Mouse (Mus musculus): Measurements from ENCODE around the gene Zfp382.
"Not testable (repeated sequence)": the region's sequence is repeated elsewhere in the genome, so short reads cannot be mapped to it uniquely, and the experiment has no call there.

Zfp382 gene

DNA sequence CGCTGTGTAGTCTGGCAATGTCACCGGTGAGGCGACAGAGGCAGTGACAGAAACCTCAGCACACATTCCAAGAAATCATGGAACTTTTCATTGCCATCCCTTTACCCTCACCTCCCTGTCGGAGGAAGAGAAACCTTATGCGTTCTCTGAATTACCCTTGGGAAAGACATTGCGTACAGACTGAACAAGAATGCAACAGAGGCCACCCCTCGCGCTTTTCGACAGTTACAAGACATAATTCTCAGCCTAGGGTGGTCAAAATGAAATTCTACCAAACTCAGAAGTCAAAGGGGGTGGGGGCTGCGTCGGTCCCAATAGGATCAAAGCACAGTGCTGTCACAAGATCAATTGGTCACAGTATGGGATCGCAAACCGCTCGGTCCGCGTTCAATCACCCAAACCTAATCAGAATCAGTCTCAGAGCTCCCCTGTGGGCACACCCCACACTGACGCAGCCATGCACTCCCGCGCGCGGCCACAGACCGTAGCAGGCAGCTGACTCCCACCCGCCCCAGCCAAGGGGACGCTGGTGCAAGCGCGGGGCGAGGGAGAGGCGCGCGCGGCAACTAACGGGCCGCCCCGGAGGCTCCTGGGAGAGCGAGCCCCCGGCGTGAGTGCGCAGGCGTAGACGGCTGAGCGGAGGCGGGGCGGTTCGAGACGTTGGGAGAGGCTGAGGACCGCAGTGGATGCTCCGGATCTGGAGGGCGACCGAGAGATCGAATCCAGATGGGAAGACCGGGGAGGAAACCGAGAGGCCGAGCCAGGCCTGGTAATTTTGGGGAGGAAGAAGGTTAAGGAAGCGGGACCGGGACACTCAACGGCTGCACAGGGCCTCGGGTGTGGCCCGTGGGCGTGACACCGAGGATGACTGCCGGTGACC lies at the start of gene Zfp382:
Gene Zfp382, plus strand, starts transcription at position 635 of the 880 bp plus-strand sequence.
- DNase-seq, result peak; percentile 95

DNA sequence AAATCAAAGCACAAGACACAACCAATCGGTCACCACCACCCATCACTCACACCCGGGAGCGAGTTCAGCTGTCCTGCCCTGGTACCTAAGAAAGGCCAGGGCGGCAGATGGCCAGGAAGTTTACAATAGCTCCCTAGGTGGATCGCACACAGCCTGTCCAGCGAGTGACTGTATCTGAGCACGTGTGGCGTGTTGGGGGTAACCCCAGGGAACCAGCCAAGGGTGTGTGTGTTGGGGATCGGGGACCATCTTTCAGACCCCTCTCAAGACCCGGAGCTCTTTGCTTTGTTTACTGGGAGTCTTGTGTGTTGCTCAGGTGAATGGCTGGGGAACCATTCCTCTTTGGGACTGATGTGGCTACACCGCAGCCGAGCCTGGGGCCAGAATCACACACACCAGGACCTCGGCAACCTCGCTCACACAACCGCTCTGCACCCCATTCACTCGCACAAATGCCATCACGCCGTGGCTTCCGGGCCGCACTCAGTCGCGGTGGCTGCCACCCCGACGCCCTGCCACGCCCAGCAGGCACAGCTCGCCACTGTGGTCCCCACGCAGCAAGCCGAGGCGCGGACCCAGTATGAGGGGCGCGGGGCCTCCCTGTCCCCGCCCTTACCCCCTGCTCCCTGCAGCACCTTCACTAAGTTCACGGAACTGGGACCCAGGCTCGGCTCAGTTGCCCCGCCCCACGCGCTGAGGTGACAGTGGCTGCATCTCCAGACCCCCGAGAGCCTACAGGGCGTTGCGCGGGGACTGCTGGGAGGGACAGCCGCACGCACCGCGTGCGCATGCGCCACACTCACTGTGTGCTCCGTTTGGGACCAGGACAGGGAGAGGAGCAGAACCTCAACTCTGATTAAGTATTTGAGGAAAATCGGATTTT lies 49.4 kb upstream of the Zfp382 start, which contains the start of gene Zfp82:
Gene Zfp82, minus strand, starts transcription at position 755 of the 883 bp plus-strand sequence.
- peak; percentile 82 for DNase-seq

DNA sequence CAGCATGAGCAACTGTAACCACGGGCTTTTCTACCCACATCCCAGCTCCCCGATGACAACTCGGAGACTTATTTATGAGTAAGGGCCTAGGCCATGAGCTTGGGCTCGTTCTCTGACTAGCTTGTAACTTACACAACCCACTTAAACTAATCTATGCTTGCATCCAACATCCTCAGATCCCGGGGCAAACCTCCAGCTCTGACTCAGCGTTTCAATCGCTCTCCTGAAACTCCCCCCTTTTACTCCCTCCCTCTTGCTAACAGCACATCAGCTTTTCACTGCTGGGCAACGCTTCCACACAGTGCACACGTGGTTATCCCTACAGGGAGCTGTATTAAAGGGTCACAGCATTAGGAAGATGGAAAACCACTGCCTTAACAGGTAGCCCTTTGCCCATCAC lies 35.2 kb upstream of the Zfp382 start:
- DNase-seq, result no peak

DNA sequence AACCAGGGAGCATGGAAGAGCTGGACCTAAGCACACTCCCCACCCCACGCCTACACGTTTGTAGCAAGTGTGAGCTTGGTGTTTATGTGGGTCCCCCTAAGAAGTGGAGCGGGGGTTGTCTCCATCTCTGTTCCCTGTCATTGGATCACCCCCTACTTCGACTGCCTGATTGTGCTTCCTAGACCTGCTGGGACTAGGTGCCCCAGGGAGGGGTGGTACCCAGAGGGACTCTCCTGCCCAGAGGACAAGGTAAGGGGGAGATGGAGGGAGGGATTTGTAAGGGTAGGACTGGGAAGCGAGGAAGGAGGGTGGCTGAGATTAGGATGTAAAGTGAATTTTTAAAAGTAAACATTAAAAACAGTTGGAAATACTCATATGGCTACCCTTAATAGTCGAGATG lies 32.3 kb upstream of the Zfp382 start:
- no peak for DNase-seq

DNA sequence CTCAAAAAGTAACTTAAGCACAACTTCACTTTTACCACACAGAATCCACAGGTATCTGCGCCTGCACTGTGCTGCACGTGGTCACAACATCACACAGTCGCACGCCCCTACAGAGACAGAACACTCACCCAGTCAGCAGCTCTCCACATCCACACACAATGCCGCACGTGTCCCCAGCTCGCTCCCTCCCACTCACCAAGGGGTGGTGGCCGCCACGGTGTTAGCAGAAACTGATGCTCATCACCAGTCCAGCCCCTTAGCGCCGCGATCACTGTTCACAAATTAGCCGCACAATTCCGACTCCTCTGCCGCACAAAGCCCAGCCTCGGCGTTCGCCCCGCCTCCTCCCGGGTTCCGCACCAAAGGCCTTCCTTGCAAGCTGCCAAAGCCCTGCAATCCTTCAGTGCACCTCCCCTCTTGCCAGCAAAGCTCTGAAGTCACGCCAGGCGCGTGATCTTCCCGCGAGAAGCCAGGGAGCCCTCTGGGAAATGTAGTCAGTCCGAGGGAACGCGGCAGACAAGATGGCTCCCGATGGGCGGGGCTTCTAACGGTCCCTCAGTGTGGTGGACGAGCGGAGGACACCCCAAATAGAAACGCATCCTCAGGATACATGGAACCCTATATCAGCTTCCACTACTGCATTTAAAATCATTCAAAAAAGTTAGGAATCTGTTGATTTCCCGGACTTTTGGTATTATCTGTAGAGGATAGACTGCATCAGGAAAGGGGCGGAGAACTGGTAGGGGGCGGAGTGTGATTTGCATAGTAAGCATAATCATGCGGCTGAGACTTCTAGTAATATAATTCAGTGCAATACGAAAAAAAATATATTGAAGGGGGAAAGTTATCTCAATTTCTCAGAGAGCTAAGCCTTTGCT lies 31.4 kb upstream of the Zfp382 start, which contains the start of the genes Gm26920 and Zfp566:
Gene Gm26920, minus strand, starts transcription at position 319 of the 878 bp plus-strand sequence.
Gene Zfp566, minus strand, starts transcription at position 436 of the 878 bp plus-strand sequence.
- DNase-seq, result peak; percentile 98

DNA sequence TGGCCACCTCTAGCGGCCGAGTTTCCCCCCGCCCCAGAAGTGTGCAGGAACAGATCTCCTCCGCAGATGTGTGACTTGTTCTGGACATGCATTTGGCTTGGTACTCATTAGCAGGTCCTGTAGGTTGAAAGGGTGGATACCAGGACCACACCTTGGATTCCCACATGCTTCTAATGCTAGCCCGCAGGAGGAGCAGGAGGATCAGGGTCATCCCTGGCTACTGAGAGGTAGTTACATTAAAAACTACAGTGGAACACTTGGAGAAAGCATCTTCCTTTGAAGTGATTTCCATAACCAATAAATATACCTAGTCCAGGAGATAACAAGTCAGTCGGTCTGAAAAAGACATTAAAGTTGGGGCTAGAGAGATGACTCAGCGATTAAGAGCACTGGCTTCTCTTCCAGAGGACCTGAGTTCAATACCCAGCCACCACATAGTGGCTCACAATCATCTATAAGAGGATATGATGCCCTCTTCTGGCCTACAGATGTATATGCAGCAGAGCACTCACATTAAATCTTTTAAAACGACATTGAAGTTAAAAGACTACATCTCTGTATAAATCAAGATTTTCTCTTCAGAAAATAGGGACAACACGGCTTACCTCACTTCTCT lies 30.7 kb upstream of the Zfp382 start:
- no peak for DNase-seq

DNA sequence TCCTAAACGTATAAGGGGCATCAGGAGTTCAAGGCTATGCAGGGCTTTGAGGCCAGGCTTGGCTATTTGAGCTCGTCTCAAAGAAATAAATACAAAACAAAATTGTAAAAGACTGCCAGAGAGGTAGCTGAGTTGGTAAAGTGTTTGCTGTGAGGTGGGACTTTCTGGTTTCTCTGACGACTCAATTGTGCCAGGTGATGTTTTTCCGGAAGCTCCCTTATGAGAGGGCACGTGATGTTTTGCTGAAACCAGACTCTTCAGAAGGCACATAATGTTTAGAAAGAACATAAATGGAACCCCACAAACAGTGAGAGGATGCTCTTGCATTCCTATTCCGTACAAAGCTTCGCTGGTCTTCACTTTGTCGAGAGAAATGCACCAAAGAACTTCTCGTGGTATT lies 29.1 kb upstream of the Zfp382 start:
- no peak for DNase-seq

DNA sequence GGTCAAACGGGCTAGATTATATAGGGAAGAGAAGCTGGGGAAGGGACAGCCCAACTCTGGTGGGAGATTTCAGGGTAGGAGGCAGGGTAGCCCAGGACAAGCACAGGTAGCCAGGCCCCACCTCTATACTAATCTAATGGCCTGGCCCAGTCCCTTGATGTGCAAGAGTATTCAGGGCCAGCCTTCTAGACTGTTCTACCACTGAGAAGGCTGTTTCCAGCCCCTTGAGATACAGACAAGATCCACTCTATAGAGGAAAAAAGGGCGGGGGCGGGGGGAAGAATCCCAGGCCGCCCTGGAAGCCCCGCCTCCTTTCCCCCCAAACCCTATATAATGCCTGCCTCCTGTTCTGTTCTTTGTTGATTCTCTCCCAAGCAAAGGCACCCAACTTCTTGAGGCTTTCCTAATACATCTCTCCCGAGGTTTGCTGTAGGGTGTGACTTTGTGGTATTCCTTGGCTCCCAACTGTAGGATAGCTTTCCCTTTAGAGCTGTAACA lies 27.8 kb upstream of the Zfp382 start:
- no peak for DNase-seq

DNA sequence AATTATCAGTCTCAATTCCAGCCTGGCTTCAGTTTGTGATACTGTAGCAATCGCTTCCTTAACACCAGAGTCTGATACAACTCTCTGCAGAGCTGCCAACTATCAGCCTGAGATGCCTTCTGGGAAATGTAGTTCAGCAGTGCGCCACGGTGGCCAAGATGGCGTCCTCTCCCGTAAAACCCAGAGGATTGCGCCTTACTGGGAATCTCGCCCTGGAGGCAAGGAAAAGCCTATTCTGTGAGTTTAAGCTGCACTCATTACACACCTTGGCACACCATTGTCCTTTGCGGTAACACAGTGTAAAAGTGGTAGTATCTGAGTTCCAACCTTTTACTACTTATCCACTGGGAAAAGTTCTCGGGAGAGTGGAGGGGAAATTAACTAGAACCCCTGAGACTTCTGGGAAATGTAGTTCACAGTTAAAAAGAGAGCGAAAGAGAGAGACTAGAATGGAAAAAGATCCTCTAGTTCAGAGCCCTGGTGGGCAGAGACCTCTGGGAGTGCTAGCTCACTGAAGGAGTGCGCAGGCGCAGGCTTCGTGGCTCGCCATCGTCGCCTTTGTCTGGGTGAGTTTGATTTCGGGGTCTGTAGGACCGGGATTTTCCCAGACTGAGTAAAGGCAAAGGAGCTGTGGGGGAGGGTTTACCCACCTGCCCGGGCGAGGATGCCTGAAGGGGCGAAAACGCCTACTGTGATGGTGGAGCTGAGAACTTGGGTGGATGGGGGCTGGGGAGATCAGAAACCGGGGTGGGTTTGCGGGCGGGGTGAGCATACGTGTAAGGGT lies 26.9 kb upstream of the Zfp382 start, which contains the start of gene Zfp260:
Gene Zfp260, plus strand, starts transcription at position 132 of the 784 bp plus-strand sequence.
- peak; percentile 94 for DNase-seq

DNA sequence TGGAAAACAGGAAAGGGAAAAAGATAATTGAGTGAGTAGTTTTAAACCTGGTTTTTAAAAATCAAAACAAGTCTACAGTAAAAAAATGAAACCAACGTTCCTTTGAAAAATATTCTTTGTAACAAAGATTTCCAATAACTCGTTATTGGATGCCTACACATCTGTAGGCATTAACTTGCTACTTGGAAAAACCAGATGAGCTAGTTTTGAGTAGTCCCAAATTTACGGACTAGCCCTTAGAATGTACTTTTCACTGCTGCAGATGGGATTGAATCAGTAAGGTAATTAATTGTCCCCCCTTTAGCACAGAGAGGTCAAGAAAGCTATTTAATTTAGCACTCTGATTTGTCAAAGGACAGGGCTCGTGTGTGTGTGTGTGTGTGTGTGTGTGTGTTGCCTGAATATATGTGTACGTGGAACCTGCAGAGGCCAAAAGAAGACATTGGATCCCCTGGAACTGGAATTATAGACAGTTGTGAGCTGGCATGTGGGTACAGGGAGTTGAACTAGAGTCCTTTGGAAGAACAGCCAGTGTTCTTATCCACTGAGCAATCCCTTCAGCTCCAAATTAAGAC lies 26.1 kb upstream of the Zfp382 start:
- DNase-seq, result no peak

DNA sequence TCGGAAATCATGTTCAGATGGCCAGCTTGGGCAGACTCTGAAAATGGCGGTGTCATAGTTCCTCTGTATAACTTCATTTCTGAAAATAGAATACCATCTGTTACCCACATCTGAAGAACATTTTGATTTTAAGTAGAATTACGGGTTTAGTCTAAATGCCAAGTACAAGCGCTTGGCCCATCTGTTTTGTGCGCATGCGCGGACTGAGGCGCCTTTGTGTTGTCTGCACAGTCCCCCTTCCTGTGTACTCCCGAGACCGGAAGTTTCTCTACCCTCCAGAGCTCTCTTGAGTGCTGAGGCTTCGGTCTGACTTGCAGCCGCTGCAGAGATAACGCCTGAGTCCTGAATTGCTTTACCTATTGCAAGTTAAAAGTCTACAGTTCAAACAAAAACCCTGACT lies 22.4 kb upstream of the Zfp382 start:
- DNase-seq, result no peak

DNA sequence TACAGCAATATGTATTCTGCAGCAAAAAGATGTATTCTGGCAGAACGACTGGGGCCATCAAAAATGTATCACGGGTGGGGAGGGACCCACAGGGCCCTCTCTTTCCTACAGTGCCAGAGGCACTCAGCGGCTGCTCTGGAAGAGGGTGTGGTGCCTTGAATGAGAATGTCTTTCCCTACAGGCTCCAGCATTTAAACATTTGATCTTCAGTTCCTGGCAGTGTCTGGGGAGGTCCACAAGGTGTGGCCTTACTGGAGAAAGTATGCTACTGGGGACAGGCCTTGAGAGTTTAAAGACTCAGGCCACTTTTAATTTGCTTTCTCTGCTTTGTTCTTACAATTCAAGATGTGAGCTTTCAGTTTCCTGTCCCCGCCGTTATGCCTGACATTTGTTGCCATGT lies 5.7 kb upstream of the Zfp382 start:
- DNase-seq, result no peak

DNA sequence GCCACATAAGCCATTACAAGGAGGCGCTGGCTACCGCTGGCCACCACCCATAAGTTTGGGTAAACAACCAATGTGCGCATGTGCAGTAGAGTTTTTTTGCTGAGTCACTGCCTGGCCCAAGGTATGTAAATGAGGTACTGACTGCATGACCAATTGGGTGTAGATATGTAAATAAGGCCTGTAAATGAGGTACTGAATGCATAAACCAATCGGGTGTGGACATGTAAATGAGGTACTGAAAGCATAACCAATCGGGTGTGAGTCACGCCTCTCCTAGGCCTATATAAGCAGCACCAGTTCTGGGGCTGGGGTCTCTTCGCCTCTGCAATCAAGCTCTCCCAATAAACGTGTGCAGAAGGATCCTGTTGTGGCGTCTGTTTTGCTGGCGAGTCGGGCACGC lies 3.8 kb upstream of the Zfp382 start:
- DNase-seq, result not testable (repeated sequence)

DNA sequence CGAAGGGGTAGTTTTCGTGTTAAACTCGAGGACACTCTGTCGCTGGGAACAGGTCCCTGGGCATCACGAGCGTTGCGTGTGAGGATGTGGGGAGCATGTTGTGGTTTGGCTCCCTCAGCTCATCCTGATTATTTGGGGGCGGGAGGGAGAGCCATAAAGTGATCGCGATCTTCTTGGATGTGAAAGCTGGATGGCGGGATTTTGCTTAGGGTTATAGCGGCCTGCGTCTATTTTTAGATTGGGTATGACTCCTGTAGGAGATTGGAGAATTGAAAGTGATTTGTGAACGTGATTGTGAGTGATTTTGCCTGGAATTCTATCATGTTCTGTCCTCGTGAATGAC lies 417 bp downstream of the Zfp382 start:
- no peak for DNase-seq

DNA sequence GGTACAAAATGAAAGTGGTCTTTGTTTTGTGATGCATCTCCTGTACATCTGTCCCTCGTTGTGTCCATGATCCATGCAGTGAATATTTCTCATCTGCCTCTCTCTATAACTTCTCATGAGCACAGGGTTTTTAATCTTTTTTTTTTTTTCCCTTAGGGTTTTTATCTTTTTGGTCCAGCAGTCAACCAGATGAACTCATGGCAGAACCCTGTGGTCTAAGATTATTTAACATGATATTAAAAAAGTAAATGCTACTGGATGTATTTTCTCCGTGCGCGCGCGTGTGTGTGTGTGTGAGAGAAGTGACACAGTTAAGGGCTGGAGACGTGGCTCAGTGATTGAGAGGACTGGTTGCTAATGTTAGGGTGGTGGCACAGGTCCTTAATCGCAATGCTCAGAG lies 8.2 kb downstream of the Zfp382 start:
- no peak for DNase-seq

DNA sequence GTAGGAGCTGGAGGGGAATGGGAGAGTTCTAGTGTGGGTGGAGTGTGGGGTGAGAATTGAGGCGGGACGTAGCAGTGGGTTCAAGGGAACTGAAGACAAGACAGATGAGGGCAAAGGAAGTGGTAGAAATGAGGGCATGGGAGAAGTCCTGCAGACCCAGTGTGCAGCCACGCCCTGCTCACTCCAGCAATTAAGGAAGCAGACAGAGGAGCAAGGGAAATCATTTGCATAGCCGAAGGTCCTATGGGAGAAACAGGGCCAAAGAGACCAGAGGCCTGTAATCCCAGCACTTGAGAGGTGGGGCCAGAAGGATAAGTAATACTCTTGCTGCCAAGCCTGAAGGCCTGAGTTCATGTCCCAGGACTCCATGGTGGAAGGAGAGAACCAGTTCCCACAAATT lies 10.7 kb downstream of the Zfp382 start:
- DNase-seq, result no peak

DNA sequence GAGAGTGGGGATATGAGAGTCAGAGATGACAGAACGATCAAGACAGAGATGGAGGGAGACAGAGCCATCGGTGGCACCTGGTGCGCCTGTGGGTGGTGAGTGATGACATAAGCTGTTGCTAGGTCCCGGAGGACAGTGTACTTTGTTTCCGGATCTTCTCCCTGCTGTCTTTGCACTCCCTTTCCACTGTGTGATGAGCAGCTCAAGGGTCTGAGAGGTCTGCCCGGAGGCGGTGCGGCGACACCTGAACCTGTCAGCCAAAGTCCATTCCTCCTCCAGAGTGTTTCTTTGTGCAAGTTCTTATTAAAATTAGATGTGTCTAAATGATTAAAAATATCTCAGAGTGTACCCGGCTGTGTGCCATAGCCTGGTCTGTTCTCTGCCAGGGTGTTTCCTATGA lies 15.1 kb downstream of the Zfp382 start:
- no peak for DNase-seq

DNA sequence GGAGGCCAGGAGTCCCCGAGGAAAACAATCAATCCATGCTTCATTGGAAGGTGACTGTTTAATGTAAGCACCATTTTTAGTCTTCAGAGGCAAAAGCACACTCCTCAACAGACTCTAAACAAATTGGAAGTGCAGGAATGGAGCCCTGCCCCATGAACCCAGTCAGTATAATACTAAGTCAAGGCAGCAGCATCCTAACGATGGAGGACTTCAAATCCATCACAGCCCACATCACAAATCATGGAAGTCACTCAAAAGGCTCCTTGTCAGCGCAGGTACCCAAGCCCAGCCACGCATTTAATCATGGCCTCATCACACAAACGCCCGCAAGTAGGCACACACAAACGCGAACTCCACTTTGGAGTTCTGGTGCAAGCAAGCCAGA lies 21.4 kb downstream of the Zfp382 start:
- no peak for DNase-seq

DNA sequence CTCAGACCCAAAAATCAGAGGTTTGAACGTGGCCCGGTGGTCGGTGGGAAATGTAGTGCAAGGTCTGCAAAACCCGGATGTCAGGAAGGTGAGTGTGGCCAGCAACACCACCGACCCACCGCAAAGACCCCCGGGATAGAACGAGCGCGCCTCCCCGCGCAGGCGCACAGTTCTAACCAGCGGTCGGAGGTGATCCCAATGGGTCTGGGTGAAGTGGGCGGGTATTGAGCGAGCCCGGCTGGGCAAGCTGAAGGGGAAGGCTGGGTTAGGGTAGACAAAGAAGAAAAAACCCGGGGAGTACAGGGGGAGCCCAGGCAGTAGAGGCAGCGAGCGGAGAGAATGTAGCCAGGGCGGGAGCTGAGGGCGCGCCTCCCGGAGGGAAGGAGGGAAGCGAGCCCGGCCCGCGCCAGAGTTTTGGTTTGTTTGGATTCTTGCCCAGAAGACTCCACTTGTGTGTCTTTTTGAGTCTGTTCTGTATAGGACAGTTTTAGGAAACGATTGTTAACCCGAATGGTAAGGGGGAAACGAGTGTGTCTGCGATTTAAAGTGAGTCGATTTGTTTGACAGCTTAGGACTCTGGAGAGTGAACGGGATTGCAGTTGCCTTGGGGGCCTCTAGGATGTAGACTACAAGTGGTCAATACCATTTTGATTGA lies 21.9 kb downstream of the Zfp382 start:
- peak; percentile 81 for DNase-seq

DNA sequence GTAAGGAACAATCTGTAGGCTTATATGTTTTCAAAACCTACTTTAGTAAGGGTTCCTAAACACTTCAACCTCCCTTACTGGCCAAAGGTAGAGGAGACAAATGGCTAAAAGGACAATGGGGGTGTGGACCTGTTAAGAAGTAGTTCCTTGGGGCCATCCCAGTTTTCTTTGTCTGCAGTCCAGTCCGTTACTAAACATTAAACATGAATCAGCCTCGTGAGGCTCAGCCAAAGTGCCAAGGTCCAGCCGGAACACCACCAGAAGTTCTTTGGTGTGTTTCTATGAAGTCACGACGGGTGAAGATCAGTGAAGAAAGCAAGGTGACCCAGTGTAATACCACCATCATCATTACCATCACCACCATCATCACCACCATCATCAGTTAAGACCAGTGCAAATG lies 25.3 kb downstream of the Zfp382 start:
- no peak for DNase-seq

Measured in lung, postnatal 10 days (tissue).